Mouse (Mus musculus) heart, embryonic 12.5 days (tissue): ENCODE measurements around the gene Tmem270. TPM values are rescaled to one million over a fixed set of nuclear protein-coding genes. Genes with fewer than 3 reads are reported as not detected.

ENCODE experiments used
- ATAC-seq: fragments of 200-750 bp; cut with Nextera tagmentation; 2 replicates; pipeline ENCODE4 v1.8.0; 2017; ENCODE audit warnings: moderate TSS enrichment, moderate library complexity; ENCODE audit not compliant: insufficient number of reproducible peaks, low FRiP score
- H3K27ac ChIP-seq: fragments of 300-500 bp; sonication (generic); 2 replicates; pipeline ENCODE4 v1.5.1; 2016; ENCODE audit warnings: mild to moderate bottlenecking, moderate library complexity; ENCODE audit not compliant: poor library complexity, severe bottlenecking
- H3K27me3 ChIP-seq: fragments of 300-500 bp; sonication (generic); replicated peaks from 2 replicates; pipeline ENCODE4 v1.6.1; 2016; ENCODE audit warnings: mild to moderate bottlenecking, moderate library complexity
- H3K36me3 ChIP-seq: fragments of 300-500 bp; sonication (generic); 2 replicates; pipeline ENCODE4 v1.6.1; 2016; ENCODE audit warnings: mild to moderate bottlenecking, moderate library complexity
- H3K4me1 ChIP-seq: fragments of 300-500 bp; sonication (generic); replicated peaks from 2 replicates; pipeline ENCODE4 v1.6.1; 2016; ENCODE audit warnings: mild to moderate bottlenecking
- H3K4me2 ChIP-seq: fragments of 300-500 bp; sonication (generic); 2 replicates; pipeline ENCODE4 v1.6.1; 2016; ENCODE audit warnings: mild to moderate bottlenecking, moderate library complexity
- H3K4me3 ChIP-seq: fragments of 300-500 bp; sonication (generic); 2 replicates; pipeline ENCODE4 v1.5.1; 2016; ENCODE audit warnings: mild to moderate bottlenecking
- H3K9ac ChIP-seq: fragments of 300-500 bp; sonication (generic); 2 replicates; pipeline ENCODE4 v1.6.1; 2016; ENCODE audit warnings: mild to moderate bottlenecking, moderate library complexity
- H3K9me3 ChIP-seq: fragments of 300-500 bp; sonication (generic); replicated peaks from 2 replicates; pipeline ENCODE4 v1.6.1; 2016; ENCODE audit warnings: mild to moderate bottlenecking, moderate library complexity
- WGBS: fragments of 180-500 bp; shearing (Covaris S2); methylation state at CpG from one replicate; pipeline ENCODE4 v1.1.7; 2016; 5-methylcytosine and 5-hydroxymethylcytosine counted together
- polyA plus RNA-seq: library from polyadenylated mRNA; unstranded; fragments of >200 nt; fragmentation: Nextera tagmentation; extraction: Ambion mirVana; gene quantifications from 2 replicates; pipeline ENCODE4 v1.2.1, GENCODE M21; 2016

Gene Tmem270
- polyA plus RNA-seq, 1 experiment from 2014 or later: not detected

- Histone ChIP-seq H3K9me3 (no peaks in the 10 kb centered on the region), H3K9ac (no peak overlapping the region), H3K4me1 (peaks cover 13% of the 10 kb centered on the region; the same call in 1 of the 2 replicates), H3K27ac (no peak overlapping the region), H3K4me3 (no peak overlapping the region), H3K27me3 (no peaks in the 10 kb centered on the region), H3K36me3 (no peaks in the 10 kb centered on the region), H3K4me2 (no peak overlapping the region)
- no peak for ATAC-seq
- WGBS: 68% methylated on average over 16 of the region's 16 CpGs
These were observed 44.5 kb downstream of the Tmem270 start for GRCm38 (mm10) chr5:134861902-134862497.

- 67% methylated on average over 5 of the region's 5 CpGs for WGBS
- Histone ChIP-seq H3K36me3 (no peaks in the 10 kb centered on the region), H3K4me1 (0 out of 2 replicates have a peak, but pooled peaks cover 5% of the 10 kb centered on the region), H3K9me3 (no peaks in the 10 kb centered on the region), H3K27ac (no peak overlapping the region), H3K4me3 (no peak overlapping the region), H3K27me3 (no peaks in the 10 kb centered on the region), H3K4me2 (no peak overlapping the region), H3K9ac (no peak overlapping the region)
- ATAC-seq: no peak
These were observed 47.3 kb downstream of the Tmem270 start for GRCm38 (mm10) chr5:134859193-134859592.

- Histone ChIP-seq H3K9me3 (no peaks in the 10 kb centered on the region), H3K4me3 (no peak overlapping the region), H3K4me1 (0 out of 2 replicates have a peak, but pooled peaks cover 5% of the 10 kb centered on the region), H3K27me3 (no peaks in the 10 kb centered on the region), H3K36me3 (no peaks in the 10 kb centered on the region), H3K27ac (no peak overlapping the region), H3K4me2 (no peak overlapping the region), H3K9ac (no peak overlapping the region)
- ATAC-seq: no peak
- 82% methylated on average over 10 of the region's 10 CpGs for WGBS
These were observed 48.2 kb downstream of the Tmem270 start for GRCm38 (mm10) chr5:134858378-134858777.

- Histone ChIP-seq H3K9ac (no peak overlapping the region), H3K27me3 (no peaks in the 10 kb centered on the region), H3K4me2 (no peak overlapping the region), H3K4me3 (no peak overlapping the region), H3K36me3 (no peaks in the 10 kb centered on the region), H3K27ac (no peak overlapping the region), H3K4me1 (no peaks in the 10 kb centered on the region), H3K9me3 (0 out of 2 replicates have a peak, but pooled peaks cover 4% of the 10 kb centered on the region)
- 78% methylated on average over 5 of the region's 5 CpGs for WGBS
- ATAC-seq: no peak
These were observed 53.7 kb downstream of the Tmem270 start for GRCm38 (mm10) chr5:134852873-134853272.

Other genes with a start within 250 kb of the Tmem270 start
- gene Limk1, start 218.1 kb downstream of the Tmem270 start, polyA plus RNA-seq: 3.4 and 4.4 TPM in 2 replicates
- gene Eln, start 159.4 kb downstream of the Tmem270 start, polyA plus RNA-seq: 147 and 150 TPM in 2 replicates
- gene Cldn13, start 8.8 kb upstream of the Tmem270 start, polyA plus RNA-seq: 5.4 and 10.0 TPM in 2 replicates
- 8.6 and 11.1 TPM in 2 replicates for gene Mettl27, start 25.6 kb upstream of the Tmem270 start, polyA plus RNA-seq
- gene Cldn4, start 40.2 kb upstream of the Tmem270 start, polyA plus RNA-seq: 1.0 and 1.1 TPM in 2 replicates
- 2.5 and 3.2 TPM in 2 replicates for gene Cldn3, start 79.5 kb upstream of the Tmem270 start, polyA plus RNA-seq
- gene Abhd11, start 102.4 kb upstream of the Tmem270 start, polyA plus RNA-seq: 58.1 and 58.3 TPM in 2 replicates
- gene Stx1a, start 116.7 kb upstream of the Tmem270 start, polyA plus RNA-seq: 12.1 and 13.3 TPM in 2 replicates
- 25.0 and 28.4 TPM in 2 replicates for gene Dnajc30, start 157.5 kb upstream of the Tmem270 start, polyA plus RNA-seq
- 63.6 and 68.5 TPM in 2 replicates for gene Bud23, start 158.2 kb upstream of the Tmem270 start, polyA plus RNA-seq
- 4.4 and 4.7 TPM in 2 replicates for gene Vps37d, start 171.5 kb upstream of the Tmem270 start, polyA plus RNA-seq
- gene Mlxipl, start 183.2 kb upstream of the Tmem270 start, polyA plus RNA-seq: 0.59 and 1.0 TPM in 2 replicates
- 26.8 and 27.2 TPM in 2 replicates for gene Tbl2, start 242.9 kb upstream of the Tmem270 start, polyA plus RNA-seq